Mouse (Mus musculus) cerebellum, postnatal 4 days (tissue): ENCODE measurements around the gene Notum.

Experiments used
- DNase-seq, 2 experiments: peaks; one replicate each; pipeline ENCODE4 v3.0.0; 2022; ENCODE audit warnings: low spot score in 2 of 2, mixed read lengths in 1 of 2

Gene Notum

GRCm38 (mm10) chr11:120634810-120635209 is 26.2 kb downstream of the Notum start:
- DNase-seq = no peak

GRCm38 (mm10) chr11:120633520-120634343 is 27.2 kb downstream of the Notum start, which contains the start of gene Mafg:
TSS of gene Mafg (minus strand) at chr11:120633600.
- DNase-seq = peak; percentile 87 to 92

- DNase-seq = peak; percentile 26 to 54
These were observed 28.1 kb downstream of the Notum start for GRCm38 (mm10) chr11:120632559-120633519.

GRCm38 (mm10) chr11:120631726-120632448 is 29.1 kb downstream of the Notum start:
- peak in 1 of 2 experiments; percentile 13 for DNase-seq

- DNase-seq = peak in 1 of 2 experiments; percentile 11
These were observed 29.9 kb downstream of the Notum start for GRCm38 (mm10) chr11:120630881-120631725.

- DNase-seq = peak in 1 of 2 experiments; percentile 20
These were observed 30.5 kb downstream of the Notum start for GRCm38 (mm10) chr11:120630401-120630871.

- DNase-seq = peak in 1 of 2 experiments; percentile 17
These were observed 31.1 kb downstream of the Notum start for GRCm38 (mm10) chr11:120629911-120630310.

- DNase-seq = peak in 1 of 2 experiments; percentile 18
These were observed 31.6 kb downstream of the Notum start for GRCm38 (mm10) chr11:120629341-120629730.

GRCm38 (mm10) chr11:120628601-120629340 is 32.2 kb downstream of the Notum start:
- peak in 1 of 2 experiments; percentile 14 for DNase-seq

GRCm38 (mm10) chr11:120627468-120628300 is 33.3 kb downstream of the Notum start:
- DNase-seq = no peak

- no peak for DNase-seq
These were observed 34.0 kb downstream of the Notum start for GRCm38 (mm10) chr11:120626785-120627467.

GRCm38 (mm10) chr11:120625152-120625775 is 35.7 kb downstream of the Notum start, which contains the start of gene Sirt7:
TSS of gene Sirt7 (minus strand) at chr11:120625240.
- DNase-seq = no peak

- DNase-seq = peak; percentile 63 to 82
These were observed 36.3 kb downstream of the Notum start for GRCm38 (mm10) chr11:120624680-120625111.

GRCm38 (mm10) chr11:120623961-120624679 is 36.9 kb downstream of the Notum start:
- peak in 1 of 2 experiments; percentile 61 for DNase-seq

- no peak for DNase-seq
These were observed 38.2 kb downstream of the Notum start for GRCm38 (mm10) chr11:120622805-120623204.

- no peak for DNase-seq
These were observed 40.8 kb downstream of the Notum start for GRCm38 (mm10) chr11:120620195-120620594.
